Mouse (Mus musculus) liver, embryonic 14.5 days (tissue): Measurements from ENCODE around the gene Snx32.

ENCODE experiments used
- CTCF ChIP-seq: IDR thresholded peaks from 2 replicates; pipeline ENCODE4 v1.5.1; 2016; ENCODE audit warnings: antibody characterized with exemption, low read depth, control low read depth
- EP300 ChIP-seq: IDR thresholded peaks from 2 replicates; pipeline ENCODE4 v1.6.1; 2016; ENCODE audit warnings: antibody characterized with exemption, low read depth

DNA sequence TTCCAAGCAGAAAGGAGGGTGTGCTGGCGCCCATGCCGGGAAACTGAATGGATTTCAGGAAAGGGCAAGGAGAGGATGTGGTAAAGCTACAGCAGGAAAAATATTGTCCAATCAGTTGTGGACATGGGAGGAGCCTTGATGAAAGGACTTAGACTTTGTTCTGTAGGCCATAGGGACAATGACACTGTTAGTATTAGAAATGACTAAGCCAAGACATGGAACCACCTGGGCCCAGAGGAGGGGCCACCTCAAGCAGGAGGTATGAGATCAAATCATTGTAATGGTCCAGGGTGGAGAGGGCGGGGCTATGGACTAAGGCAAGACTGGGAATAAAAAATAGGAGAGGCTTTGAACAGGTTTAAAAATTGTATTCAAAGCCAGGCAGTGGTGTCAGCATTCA is 8.4 kb upstream of the Snx32 start:
- TF ChIP-seq CTCF (no peak), EP300 (no peak)
